Mouse (Mus musculus) embryo, embryonic 11.5 days (tissue): ENCODE data around the gene Gm49403.
"Not testable (repeated sequence)": the region's sequence is repeated elsewhere in the genome, so short reads cannot be mapped to it uniquely, and the experiment has no call there.

Experiments
- DNase-seq: peaks from one replicate; pipeline ENCODE4 v3.0.0-alpha.2; 2012; ENCODE audit warnings: low read depth, low spot score

Gene Gm49403

DNA sequence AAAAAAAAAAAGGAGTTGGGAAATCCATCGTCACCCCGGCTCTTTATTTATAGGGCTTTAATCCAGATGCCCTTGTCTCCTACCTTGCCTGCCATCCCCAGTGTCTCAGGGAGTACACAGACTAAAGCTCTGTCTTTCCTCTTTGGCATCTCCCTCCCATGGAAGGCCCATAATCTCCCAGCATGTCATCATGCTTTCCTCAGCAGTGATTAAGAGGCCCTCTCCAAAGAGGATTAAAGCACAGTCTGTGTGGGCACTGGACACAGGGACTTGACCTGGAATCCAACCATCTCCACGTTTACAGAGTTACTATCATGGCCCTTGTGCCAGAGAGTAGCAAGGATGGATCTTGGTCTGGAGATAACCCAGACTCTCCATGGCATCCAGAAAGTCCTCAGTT, at the start of gene Gm49403, which contains the start of gene Lbhd1:
TSS of gene Gm49403 (plus strand) at position 315 of the 400 bp plus-strand sequence.
TSS of gene Lbhd1 (plus strand) at position 117 of the 400 bp plus-strand sequence.
- DNase-seq, result no peak

DNA sequence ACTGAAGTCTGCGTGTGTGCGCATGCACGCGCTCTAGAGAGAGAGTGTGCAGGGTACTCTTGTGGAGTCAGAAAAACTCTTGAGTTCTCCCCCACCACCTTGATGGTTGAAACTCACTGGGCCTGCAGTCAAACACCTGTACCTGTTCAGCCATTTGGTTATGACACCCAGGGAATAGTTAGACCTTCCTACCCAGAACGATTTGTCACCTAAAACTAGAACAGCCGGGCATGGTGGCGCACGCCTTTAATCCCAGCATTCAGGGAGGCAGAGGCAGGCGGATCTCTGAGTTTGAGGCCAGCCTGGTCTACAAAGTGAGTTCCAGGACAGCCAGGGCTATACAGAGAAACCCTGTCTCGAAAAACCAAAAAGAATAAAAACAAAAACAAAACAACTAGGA, 47.4 kb upstream of the Gm49403 start:
- not testable (repeated sequence) for DNase-seq

DNA sequence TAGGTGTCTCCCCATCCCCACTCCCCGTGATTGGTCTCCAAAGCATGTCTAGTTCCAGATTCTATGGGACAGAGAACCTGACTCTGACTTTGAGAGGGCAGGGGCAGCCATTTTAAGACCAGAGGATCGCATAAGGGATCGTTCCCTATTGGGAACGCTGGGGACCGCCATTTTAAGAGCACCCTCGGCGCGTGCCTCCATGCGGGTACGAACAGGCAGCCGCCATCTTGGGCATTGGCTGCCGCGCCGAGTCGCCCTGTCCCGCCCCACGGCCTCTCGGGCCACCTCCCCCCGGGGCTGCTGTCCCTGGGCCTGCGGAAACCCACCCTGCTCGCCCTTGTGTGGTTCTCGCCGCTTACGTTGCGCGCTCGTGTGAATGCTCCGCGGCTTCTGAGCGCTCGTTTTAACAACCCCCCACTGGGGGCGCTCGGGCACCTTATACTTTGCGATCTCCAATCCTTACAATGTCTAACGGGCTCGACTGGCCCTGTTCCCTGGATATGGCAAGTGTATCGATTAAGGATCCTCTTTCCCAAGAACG, 46.4 kb upstream of the Gm49403 start, which contains the start of gene Bscl2:
TSS of gene Bscl2 (plus strand) at position 217 of the 541 bp plus-strand sequence.
- DNase-seq, result no peak

GRCm38 (mm10) chr19:8838041-8838730, 45.5 kb upstream of the Gm49403 start:
- no peak for DNase-seq

GRCm38 (mm10) chr19:8839103-8839907, 44.4 kb upstream of the Gm49403 start, which contains the start of gene Gng3:
Gng3 (minus strand) TSS chr19:8839194.
- DNase-seq, result no peak

DNA sequence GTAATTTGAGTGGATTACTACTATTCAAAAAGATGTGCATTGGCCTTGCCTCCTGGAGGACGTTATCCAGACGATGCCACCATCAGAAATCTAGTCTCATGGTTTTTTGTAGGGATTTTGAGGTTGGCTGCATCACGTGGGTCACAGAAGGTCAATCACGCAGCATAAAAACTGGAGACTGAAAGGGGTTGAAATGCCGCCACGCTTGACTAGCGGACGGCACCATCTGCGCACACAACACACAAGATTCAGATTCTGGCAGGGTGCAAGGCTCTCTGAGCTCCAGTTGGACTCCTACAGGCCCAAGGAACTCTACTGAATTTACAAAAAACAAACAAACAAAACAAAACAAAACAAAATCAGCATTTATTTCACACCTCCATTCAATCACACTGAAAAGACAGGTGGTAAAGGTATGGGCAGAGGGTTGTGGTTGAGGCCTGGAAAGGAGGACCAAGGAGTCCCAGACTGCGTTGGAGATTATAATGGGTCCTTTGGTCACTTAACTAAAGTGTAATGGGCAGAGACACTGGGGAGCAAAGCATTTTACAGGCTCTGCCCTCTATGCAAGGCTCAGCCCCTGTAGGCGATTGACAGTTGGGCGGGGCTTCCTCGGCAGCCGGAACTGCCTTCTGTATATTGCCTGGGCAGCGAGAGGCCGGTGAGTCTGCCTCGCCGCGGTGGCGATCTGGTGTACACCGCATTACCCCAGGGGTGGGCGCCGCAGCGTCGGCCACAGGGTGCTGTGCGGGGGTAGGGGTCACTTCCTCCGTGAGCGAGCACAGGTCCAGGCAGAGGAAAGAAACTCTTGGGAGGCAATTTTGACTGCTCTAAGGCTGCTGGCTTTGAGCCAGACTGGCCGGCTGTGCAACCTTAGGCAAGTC, 43.6 kb upstream of the Gm49403 start:
- no peak for DNase-seq

GRCm38 (mm10) chr19:8841012-8841411, 42.7 kb upstream of the Gm49403 start:
- DNase-seq, result no peak

DNA sequence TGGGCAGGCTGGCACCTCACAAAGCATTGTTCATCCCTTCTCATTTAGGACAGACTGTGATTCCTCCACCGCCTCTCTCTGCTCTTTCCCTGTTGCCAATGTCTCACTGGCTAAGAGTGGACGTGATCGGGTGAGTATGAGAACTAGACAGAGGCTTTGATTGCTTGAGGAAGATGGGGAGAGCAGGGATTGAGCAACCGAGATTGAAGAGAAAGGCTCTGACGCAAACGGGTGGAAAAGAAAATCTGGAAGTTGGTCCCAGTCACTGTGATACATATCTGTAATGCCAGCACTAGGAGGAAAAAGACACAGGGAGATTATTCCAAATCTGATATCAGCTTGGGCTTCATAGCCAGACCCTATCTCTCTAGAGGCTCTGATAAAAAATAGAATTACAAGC, 40.8 kb upstream of the Gm49403 start:
- DNase-seq, result no peak

GRCm38 (mm10) chr19:8844371-8845129, 39.2 kb upstream of the Gm49403 start:
- no peak for DNase-seq

- no peak for DNase-seq
These were observed 35.4 kb upstream of the Gm49403 start for GRCm38 (mm10) chr19:8848356-8848755.

DNA sequence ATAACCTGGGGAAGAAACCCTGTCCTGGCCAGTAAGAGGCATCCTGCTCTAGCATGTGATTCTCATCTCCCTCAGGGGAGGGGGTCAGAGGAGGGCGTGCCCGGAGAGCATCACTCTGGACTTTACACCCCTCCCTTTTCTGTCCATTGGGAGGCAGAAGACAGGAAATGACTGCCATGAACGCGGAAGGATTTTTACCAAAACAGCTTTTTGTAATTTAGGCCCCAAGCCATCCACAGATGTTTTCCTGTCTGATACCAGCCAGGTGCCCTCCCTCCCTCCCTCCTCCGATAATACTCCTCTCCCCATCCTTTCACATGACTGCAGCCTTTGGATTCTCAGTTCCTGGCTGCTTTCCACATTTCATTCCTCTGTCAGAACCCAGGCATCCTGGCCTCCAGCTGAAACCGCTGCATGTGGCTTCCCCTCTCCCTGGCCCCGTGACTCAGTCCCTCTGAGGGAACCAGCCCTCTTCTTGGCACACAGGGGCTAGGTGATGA, 33.3 kb upstream of the Gm49403 start, which contains the start of gene Lrrn4cl:
TSS of gene Lrrn4cl (plus strand) at position 367 of the 500 bp plus-strand sequence.
- DNase-seq, result no peak

DNA sequence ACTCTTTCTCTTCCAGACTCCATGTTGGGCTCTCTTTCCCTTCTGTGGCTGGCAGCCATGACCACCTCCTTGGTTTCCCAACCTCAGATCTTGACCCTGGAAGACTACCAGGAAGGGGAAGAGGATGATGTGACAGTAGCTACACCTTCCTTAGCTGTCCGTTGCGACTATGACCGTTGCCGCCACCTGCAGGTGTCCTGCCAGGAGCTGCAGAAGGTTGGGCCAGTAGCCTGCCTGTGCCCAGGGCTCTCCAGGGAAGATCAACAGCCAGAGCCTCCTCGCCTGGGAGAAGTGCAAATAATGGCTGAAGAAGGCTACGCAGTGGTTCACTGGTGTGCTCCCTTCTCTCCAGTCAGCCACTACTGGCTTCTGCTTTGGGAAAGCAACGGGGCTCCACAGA, 32.1 kb upstream of the Gm49403 start:
- DNase-seq, result no peak

GRCm38 (mm10) chr19:8852236-8852928, 31.3 kb upstream of the Gm49403 start:
- no peak for DNase-seq

- DNase-seq, result no peak
These were observed 30.6 kb upstream of the Gm49403 start for GRCm38 (mm10) chr19:8853117-8853516.

DNA sequence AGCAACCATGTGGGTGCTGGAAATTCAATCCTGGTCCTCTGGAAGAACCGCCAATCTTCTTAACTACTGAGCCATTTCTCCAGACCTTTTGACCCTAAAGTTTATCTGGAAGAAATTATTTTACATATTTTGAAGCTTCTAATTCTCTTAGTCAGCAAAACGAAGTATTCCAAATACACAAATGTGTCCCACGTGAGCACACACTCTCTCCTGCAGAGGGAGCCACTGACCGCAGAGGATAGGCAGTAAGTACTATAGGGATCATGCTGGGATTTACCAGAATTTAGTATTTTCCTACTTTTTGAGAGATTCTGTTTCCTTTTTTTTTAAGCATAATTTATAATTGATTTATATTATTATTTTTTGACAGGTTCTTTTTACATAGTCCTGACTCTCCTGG, 26.0 kb upstream of the Gm49403 start:
- DNase-seq, result no peak

GRCm38 (mm10) chr19:8859018-8859417, 24.7 kb upstream of the Gm49403 start:
- no peak for DNase-seq

DNA sequence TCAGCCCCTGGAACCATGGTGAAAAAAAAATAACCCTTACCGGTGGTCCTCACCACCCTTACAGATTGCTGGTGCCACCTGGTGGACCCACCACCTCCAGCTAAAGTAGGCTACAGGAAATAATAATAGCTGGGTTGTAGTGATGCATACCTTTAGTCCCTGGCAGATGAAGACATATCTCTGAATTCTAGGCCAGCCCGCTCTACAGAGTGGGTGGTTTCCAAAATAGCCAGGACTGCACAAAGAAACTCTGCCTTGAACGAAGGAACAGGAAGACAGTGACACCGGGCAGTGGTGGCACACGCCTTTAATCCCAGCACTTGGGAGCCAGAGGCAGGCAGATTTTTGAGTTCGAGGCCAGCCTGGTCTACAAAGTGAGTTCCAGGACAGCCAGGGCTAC, 19.5 kb upstream of the Gm49403 start:
- no peak for DNase-seq

DNA sequence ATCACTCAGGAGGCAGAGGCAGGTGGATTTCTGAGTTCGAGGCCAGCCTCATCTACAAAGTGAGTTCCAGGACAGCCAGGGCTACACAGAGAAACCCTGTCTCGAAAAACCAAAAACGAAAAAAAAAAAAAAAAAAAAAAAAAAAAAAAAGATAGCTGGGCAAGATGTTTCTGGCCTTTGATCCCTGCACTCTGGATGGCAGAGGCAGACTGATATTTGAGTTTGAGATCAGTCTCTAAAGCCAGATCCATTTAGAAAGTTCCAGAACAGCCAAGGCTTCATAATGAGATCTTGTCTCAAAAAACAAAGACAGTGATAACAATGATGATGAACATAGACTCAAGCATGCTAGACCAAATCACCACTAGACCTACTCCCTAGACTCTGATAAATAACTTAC, 13.3 kb upstream of the Gm49403 start:
- DNase-seq, result not testable (repeated sequence)

- no peak for DNase-seq
These were observed 12.9 kb upstream of the Gm49403 start for GRCm38 (mm10) chr19:8870838-8871237.
